Mouse (Mus musculus): Measurements from ENCODE around the gene Them7. TPM values are rescaled to one million over a fixed set of nuclear protein-coding genes. Genes with fewer than 3 reads are reported as not detected.

Gene Them7
- 0.98 and 1.0 TPM in 2 replicates for polyA plus RNA-seq (2015; fragmentation: Nextera tagmentation; extraction: Ambion mirVana)

DNA sequence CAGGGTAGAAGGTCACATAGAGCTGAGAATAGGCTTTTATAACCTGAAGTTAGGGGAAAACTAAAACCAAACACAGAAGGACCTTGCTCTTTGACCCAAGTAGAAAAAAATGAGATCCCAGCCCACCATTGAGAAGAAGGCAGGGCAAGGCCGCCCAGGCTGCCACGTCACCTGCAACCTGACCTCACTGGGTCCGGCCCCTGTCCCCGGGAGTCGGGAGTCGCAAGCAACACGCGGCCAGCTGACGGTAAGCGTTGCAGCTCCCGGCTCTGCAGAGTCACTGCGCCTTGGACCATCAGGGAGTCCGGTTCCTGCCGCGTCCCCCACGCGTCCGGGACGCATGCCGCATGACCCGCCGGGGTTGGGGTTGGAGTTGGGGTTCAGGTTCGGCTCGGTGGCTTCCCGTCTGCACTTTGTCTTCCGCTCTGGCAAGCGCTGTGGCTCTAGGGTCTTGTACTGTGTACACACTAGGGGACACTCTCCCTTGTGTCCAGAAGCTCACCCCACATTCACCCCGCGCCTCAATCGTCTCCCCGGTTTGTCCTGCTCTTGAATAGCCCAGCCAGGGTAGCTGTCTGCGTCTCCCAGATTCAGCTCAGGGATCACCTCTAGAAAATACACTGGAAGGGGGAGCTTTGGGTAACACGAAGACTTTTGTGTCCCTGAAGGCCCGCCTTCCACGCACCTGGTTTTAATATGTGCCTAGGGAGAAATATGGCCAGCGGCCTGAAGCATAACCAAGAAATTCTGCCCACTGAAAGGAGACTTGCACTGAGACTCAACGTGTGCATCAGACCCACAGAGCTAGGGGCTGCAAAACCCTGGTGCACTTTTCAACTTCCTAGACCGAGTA, at the start of gene Them7:
Gene Them7, plus strand, starts transcription at position 187 of the 853 bp plus-strand sequence.
- H3K27ac ChIP-seq (ENCODE audit: low read length) = no peak within 1 kb of the TSS
- H3K4me3 ChIP-seq (ENCODE audit: low read length) = peak within 1 kb of the TSS; percentile 53
- H3K27me3 ChIP-seq (ENCODE audit: control insufficient read depth, insufficient read depth, low read length) = no peaks in the 10 kb centered on the region
- peak within 1 kb of the TSS; percentile 75 for H3K4me2 ChIP-seq (ENCODE audit: low read depth, low read length)
- 5% methylated on average over 38 of the region's 38 CpGs for WGBS
- peak within 1 kb of the TSS; percentile 67 for H3K9ac ChIP-seq (ENCODE audit: low read length)
- H3K36me3 ChIP-seq (ENCODE audit: control insufficient read depth, insufficient read depth) = no peaks in the 10 kb centered on the region
- peaks cover 44% of the 10 kb centered on the region for H3K4me1 ChIP-seq (ENCODE audit: control insufficient read depth, insufficient read depth, low read length)
- peak; percentile 52; the same call in 1 of the 2 replicates for ATAC-seq (replicated peaks; ENCODE audit: extremely low read depth, insufficient read depth, low FRiP score)
- no peaks in the 10 kb centered on the region for H3K9me3 ChIP-seq (replicated peaks; ENCODE audit: control insufficient read depth, low read length)

DNA sequence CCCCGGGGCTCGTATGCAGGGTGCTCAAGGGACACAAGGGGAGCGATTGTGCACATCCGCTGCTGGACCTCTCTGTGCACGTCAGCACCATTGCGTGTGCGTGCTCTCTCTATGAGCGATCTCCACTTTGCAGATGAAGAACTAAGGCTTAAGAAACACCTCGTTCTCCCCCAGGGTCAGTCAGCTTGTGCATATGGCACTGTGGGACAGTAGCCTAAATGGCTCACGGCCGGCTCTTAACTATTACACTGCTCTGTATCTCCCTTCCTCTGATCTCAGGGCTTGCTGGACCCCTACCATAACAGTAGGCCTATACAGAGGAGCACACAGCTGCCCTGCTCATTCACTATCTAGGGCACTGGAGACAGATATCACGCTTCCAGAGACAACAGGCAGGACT, 45.2 kb upstream of the Them7 start:
- H3K9ac ChIP-seq (ENCODE audit: low read length) = no peak overlapping the region
- H3K9me3 ChIP-seq (replicated peaks; ENCODE audit: control insufficient read depth, low read length) = peaks cover 8% of the 10 kb centered on the region; the same call in 1 of the 2 replicates
- H3K4me2 ChIP-seq (ENCODE audit: low read depth, low read length) = no peak overlapping the region
- H3K27ac ChIP-seq (ENCODE audit: low read length) = no peak overlapping the region
- 82% methylated on average over 12 of the region's 12 CpGs for WGBS
- H3K4me1 ChIP-seq (ENCODE audit: control insufficient read depth, insufficient read depth, low read length) = no peaks in the 10 kb centered on the region
- no peak overlapping the region for H3K4me3 ChIP-seq (ENCODE audit: low read length)
- H3K36me3 ChIP-seq (ENCODE audit: control insufficient read depth, insufficient read depth) = peaks cover 4% of the 10 kb centered on the region; the same call in 1 of the 2 replicates
- H3K27me3 ChIP-seq (ENCODE audit: control insufficient read depth, insufficient read depth, low read length) = no peaks in the 10 kb centered on the region
- ATAC-seq (replicated peaks; ENCODE audit: extremely low read depth, insufficient read depth, low FRiP score) = no peak

DNA sequence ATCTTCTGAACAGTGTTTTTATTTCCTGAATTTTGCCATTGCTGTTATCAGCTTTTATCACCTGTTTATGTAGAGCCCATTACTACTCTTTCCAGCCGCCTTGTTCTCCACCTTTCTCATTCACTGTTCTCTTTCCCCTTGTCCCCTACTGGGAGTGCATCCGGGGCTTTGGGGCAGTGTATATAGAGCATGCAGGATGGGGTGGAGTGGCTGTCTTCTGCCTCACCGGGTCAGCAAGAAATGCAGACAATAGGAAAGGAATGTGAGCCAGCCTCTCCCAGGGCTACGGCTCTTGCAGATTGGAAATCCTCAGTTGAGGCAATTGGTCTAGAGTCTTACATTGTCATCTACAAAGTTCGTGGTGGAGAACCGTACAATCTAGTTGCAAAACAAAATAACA, 41.6 kb upstream of the Them7 start:
- ATAC-seq (replicated peaks; ENCODE audit: extremely low read depth, insufficient read depth, low FRiP score) = no peak
- Histone ChIP-seq H3K27me3 (ENCODE audit: control insufficient read depth, insufficient read depth, low read length) (no peaks in the 10 kb centered on the region), H3K9ac (ENCODE audit: low read length) (no peak overlapping the region), H3K36me3 (ENCODE audit: control insufficient read depth, insufficient read depth) (no peaks in the 10 kb centered on the region), H3K27ac (ENCODE audit: low read length) (no peak overlapping the region), H3K4me3 (ENCODE audit: low read length) (no peak overlapping the region), H3K9me3 (replicated peaks; ENCODE audit: control insufficient read depth, low read length) (peaks cover 4% of the 10 kb centered on the region; the same call in 1 of the 2 replicates), H3K4me2 (ENCODE audit: low read depth, low read length) (no peak overlapping the region), H3K4me1 (ENCODE audit: control insufficient read depth, insufficient read depth, low read length) (no peaks in the 10 kb centered on the region)
- 41% methylated on average over 6 of the region's 6 CpGs for WGBS

DNA sequence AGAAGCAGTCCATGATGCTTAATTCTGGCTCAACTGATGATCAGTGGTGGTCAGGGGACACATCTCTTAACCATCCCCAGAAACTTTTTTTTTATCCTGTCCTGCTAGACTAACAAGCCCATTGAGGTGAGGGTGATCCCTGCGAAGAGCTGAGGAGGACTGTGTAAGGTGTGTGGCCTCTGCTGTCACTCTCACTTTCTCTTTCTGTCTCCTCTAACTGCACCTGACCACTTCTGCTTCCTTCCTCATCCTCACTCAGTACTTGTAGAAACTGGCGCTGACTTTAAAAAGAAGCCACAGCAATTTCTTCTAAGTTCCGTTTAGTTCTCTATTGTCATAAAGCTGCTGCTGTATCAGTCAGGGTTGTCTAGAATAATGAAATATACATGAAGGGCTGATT, 39.0 kb upstream of the Them7 start:
- Histone ChIP-seq H3K9me3 (replicated peaks; ENCODE audit: control insufficient read depth, low read length) (peaks cover 2% of the 10 kb centered on the region; the same call in 1 of the 2 replicates), H3K9ac (ENCODE audit: low read length) (no peak overlapping the region), H3K36me3 (ENCODE audit: control insufficient read depth, insufficient read depth) (no peaks in the 10 kb centered on the region), H3K4me3 (ENCODE audit: low read length) (no peak overlapping the region), H3K4me1 (ENCODE audit: control insufficient read depth, insufficient read depth, low read length) (no peaks in the 10 kb centered on the region), H3K4me2 (ENCODE audit: low read depth, low read length) (no peak overlapping the region), H3K27ac (ENCODE audit: low read length) (no peak overlapping the region), H3K27me3 (ENCODE audit: control insufficient read depth, insufficient read depth, low read length) (no peaks in the 10 kb centered on the region)
- WGBS = 83% methylated on average over 3 of the region's 3 CpGs
- no peak for ATAC-seq (replicated peaks; ENCODE audit: extremely low read depth, insufficient read depth, low FRiP score)

DNA sequence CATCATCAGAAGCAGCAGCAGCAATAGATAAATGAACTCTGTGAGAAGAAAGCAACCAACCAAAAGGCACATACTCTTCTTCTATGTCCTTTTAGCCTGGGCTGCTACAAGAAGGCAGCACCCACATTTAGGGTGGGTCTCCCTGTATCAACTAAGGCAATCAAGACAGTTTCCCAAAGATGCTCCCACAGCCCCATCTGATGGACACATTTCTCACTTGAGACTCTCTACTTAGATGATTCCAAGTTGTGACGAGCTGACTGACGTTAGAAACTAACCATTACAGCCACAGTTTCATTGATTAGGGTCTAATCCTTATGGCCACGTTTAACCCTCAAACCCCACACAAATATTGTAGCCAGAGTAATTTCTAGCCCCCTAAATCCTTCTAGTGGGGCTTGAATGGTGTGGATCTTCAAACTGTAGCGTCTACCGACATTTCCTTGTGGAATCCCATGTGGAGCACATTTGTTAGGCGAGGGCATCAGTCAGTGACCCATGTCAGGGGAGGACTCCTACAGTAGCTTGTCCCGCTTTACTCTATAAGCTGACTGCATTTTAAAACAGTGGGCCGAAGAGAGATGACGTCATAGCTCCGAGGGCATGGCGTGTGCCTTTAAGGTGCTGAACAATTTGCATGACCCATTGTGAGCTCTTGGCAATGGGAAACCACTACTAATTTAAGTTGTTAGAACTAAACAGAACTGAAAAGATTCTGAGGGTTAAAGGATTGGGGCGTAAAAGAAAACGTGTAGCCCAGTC, 38.2 kb upstream of the Them7 start:
- H3K36me3 ChIP-seq (ENCODE audit: control insufficient read depth, insufficient read depth) = no peaks in the 10 kb centered on the region
- no peak overlapping the region for H3K27ac ChIP-seq (ENCODE audit: low read length)
- no peak overlapping the region for H3K4me2 ChIP-seq (ENCODE audit: low read depth, low read length)
- no peak for ATAC-seq (replicated peaks; ENCODE audit: extremely low read depth, insufficient read depth, low FRiP score)
- no peaks in the 10 kb centered on the region for H3K9me3 ChIP-seq (replicated peaks; ENCODE audit: control insufficient read depth, low read length)
- H3K27me3 ChIP-seq (ENCODE audit: control insufficient read depth, insufficient read depth, low read length) = no peaks in the 10 kb centered on the region
- no peak overlapping the region for H3K9ac ChIP-seq (ENCODE audit: low read length)
- no peak overlapping the region for H3K4me3 ChIP-seq (ENCODE audit: low read length)
- WGBS = 79% methylated on average over 13 of the region's 13 CpGs
- no peaks in the 10 kb centered on the region for H3K4me1 ChIP-seq (ENCODE audit: control insufficient read depth, insufficient read depth, low read length)

DNA sequence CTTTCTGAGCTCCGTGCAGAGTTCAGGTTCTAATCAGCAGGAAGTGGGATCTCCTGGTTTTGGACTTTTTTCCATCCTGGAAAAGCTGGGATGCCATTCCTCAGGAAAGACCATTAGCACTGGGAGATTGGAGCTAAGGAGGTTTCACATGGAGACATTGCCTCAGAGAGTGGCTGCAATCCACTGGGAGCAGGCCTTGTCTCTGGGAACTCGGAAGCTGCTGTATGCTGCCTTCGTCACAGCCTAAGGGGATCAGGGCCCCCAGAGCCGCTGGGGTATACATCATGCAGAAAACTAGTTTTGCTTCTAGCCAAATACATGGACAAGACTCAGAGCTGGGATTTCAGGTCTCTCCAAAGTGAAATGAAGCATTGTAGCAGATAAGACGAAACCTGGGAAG, 37.5 kb upstream of the Them7 start:
- Histone ChIP-seq H3K27me3 (ENCODE audit: control insufficient read depth, insufficient read depth, low read length) (no peaks in the 10 kb centered on the region), H3K27ac (ENCODE audit: low read length) (no peak overlapping the region), H3K4me1 (ENCODE audit: control insufficient read depth, insufficient read depth, low read length) (no peaks in the 10 kb centered on the region), H3K9me3 (replicated peaks; ENCODE audit: control insufficient read depth, low read length) (no peaks in the 10 kb centered on the region), H3K36me3 (ENCODE audit: control insufficient read depth, insufficient read depth) (no peaks in the 10 kb centered on the region), H3K4me2 (ENCODE audit: low read depth, low read length) (no peak overlapping the region), H3K9ac (ENCODE audit: low read length) (no peak overlapping the region), H3K4me3 (ENCODE audit: low read length) (no peak overlapping the region)
- WGBS = 64% methylated on average over 5 of the region's 5 CpGs
- no peak for ATAC-seq (replicated peaks; ENCODE audit: extremely low read depth, insufficient read depth, low FRiP score)

DNA sequence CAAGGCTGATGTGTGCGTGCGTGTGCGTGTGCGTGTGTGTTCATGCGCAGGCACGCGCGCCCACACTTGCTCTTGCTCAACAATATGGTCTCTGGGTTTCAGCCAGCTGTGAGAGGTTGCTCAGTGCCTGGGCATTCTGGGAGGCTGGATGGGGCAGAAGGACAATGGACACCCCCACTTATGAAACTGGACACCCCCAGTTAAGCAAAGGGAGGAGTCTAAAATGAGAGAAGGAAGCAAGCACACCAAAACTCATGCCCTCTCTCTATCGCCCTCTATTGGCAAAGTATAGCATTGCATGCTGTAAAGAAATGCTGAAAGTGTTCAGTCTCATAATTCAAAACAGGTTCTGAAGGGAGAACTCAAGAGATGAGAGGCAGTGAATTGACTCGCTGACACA, 35.9 kb upstream of the Them7 start:
- Histone ChIP-seq H3K36me3 (ENCODE audit: control insufficient read depth, insufficient read depth) (no peaks in the 10 kb centered on the region), H3K9me3 (replicated peaks; ENCODE audit: control insufficient read depth, low read length) (no peaks in the 10 kb centered on the region), H3K4me1 (ENCODE audit: control insufficient read depth, insufficient read depth, low read length) (no peaks in the 10 kb centered on the region), H3K4me2 (ENCODE audit: low read depth, low read length) (no peak overlapping the region), H3K27me3 (ENCODE audit: control insufficient read depth, insufficient read depth, low read length) (no peaks in the 10 kb centered on the region), H3K4me3 (ENCODE audit: low read length) (no peak overlapping the region), H3K9ac (ENCODE audit: low read length) (no peak overlapping the region), H3K27ac (ENCODE audit: low read length) (no peak overlapping the region)
- WGBS = 76% methylated on average over 10 of the region's 10 CpGs
- ATAC-seq (replicated peaks; ENCODE audit: extremely low read depth, insufficient read depth, low FRiP score) = no peak

DNA sequence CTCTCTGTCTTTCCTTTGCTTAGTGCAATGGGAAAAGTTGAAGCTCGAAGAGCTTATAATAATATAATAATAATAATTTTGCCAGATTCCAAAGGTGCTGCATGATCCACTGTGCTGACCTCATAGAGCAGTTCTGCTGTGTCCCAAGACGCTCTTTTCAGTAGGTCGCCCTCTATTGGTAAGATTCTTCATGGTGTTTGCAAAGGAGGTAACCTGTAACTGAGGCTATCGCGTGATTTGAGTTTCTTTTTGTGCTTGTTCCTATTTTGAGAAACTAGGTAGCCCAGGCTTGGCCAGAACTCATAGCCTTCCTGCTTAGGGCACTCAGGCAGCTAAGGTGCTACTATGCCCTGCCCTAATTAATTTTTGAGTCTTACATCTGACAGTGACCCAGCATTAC, 34.8 kb upstream of the Them7 start:
- Histone ChIP-seq H3K27ac (ENCODE audit: low read length) (no peak overlapping the region), H3K36me3 (ENCODE audit: control insufficient read depth, insufficient read depth) (no peaks in the 10 kb centered on the region), H3K4me3 (ENCODE audit: low read length) (no peak overlapping the region), H3K27me3 (ENCODE audit: control insufficient read depth, insufficient read depth, low read length) (no peaks in the 10 kb centered on the region), H3K4me2 (ENCODE audit: low read depth, low read length) (no peak overlapping the region), H3K9me3 (replicated peaks; ENCODE audit: control insufficient read depth, low read length) (no peaks in the 10 kb centered on the region), H3K9ac (ENCODE audit: low read length) (no peak overlapping the region), H3K4me1 (ENCODE audit: control insufficient read depth, insufficient read depth, low read length) (no peaks in the 10 kb centered on the region)
- 30% methylated on average over 5 of the region's 5 CpGs for WGBS
- no peak for ATAC-seq (replicated peaks; ENCODE audit: extremely low read depth, insufficient read depth, low FRiP score)

DNA sequence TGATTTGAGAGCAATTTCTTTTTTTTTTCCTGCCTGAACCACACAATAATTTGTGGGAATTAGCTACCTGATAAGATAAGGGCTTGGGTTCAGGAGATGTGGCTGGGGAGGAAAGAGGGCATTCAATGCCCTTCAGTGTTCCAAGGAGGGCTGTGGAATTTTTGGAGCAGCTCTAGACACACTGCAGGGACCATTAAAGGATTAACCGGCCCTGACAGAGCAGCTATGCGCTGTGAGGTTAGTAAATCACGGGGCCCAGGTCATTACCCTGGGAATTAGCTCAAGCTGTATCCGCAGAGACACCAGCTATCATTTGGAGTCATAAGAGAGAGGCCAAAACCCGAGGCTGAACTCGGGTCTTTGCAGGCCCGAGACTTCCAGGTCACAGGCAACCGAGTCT, 24.0 kb upstream of the Them7 start:
- H3K4me1 ChIP-seq (ENCODE audit: control insufficient read depth, insufficient read depth, low read length) = no peaks in the 10 kb centered on the region
- H3K9ac ChIP-seq (ENCODE audit: low read length) = no peak overlapping the region
- WGBS = 34% methylated on average over 8 of the region's 8 CpGs
- no peaks in the 10 kb centered on the region for H3K36me3 ChIP-seq (ENCODE audit: control insufficient read depth, insufficient read depth)
- H3K4me2 ChIP-seq (ENCODE audit: low read depth, low read length) = no peak overlapping the region
- H3K27ac ChIP-seq (ENCODE audit: low read length) = no peak overlapping the region
- no peaks in the 10 kb centered on the region for H3K27me3 ChIP-seq (ENCODE audit: control insufficient read depth, insufficient read depth, low read length)
- ATAC-seq (replicated peaks; ENCODE audit: extremely low read depth, insufficient read depth, low FRiP score) = no peak
- H3K4me3 ChIP-seq (ENCODE audit: low read length) = no peak overlapping the region
- no peaks in the 10 kb centered on the region for H3K9me3 ChIP-seq (replicated peaks; ENCODE audit: control insufficient read depth, low read length)

Measured in heart, embryonic 16.5 days (tissue).